Mouse (Mus musculus) fibroblast of lung, adult 2 months (primary cell): Measurements from ENCODE around the gene Rps6ka5.

Experiments
- DNase-seq: peaks from one replicate; pipeline ENCODE4 v3.0.0-alpha.2; 2011; ENCODE audit warnings: low read depth

Rps6ka5 gene

GRCm38 (mm10) chr12:100655972-100656371, 70.8 kb downstream of the Rps6ka5 start:
- no peak for DNase-seq

- no peak for DNase-seq
Measured at GRCm38 (mm10) chr12:100641936-100642335, 84.8 kb downstream of the Rps6ka5 start.

GRCm38 (mm10) chr12:100640726-100641125, 86.1 kb downstream of the Rps6ka5 start:
- DNase-seq, result no peak

- DNase-seq, result peak; percentile 34
Measured at GRCm38 (mm10) chr12:100639680-100640079, 87.1 kb downstream of the Rps6ka5 start.

GRCm38 (mm10) chr12:100637886-100638285, 88.9 kb downstream of the Rps6ka5 start:
- DNase-seq, result no peak

- DNase-seq, result no peak
Measured at GRCm38 (mm10) chr12:100636733-100637132, 90.0 kb downstream of the Rps6ka5 start.

GRCm38 (mm10) chr12:100636299-100636633, 90.5 kb downstream of the Rps6ka5 start:
- DNase-seq, result no peak

GRCm38 (mm10) chr12:100635601-100636298, 91.0 kb downstream of the Rps6ka5 start:
- DNase-seq, result no peak

GRCm38 (mm10) chr12:100633231-100633630, 93.6 kb downstream of the Rps6ka5 start:
- no peak for DNase-seq

- no peak for DNase-seq
Measured at GRCm38 (mm10) chr12:100631286-100631685, 95.5 kb downstream of the Rps6ka5 start.

GRCm38 (mm10) chr12:100629126-100629920, 97.5 kb downstream of the Rps6ka5 start:
- no peak for DNase-seq

- no peak for DNase-seq
Measured at GRCm38 (mm10) chr12:100626991-100627677, 99.6 kb downstream of the Rps6ka5 start.

- no peak for DNase-seq
Measured at GRCm38 (mm10) chr12:100626273-100626990, 100.4 kb downstream of the Rps6ka5 start.

GRCm38 (mm10) chr12:100624854-100625447, 101.8 kb downstream of the Rps6ka5 start:
- no peak for DNase-seq

GRCm38 (mm10) chr12:100615251-100615650, 111.5 kb downstream of the Rps6ka5 start:
- no peak for DNase-seq

- DNase-seq, result no peak
Measured at GRCm38 (mm10) chr12:100613878-100614277, 112.9 kb downstream of the Rps6ka5 start.

GRCm38 (mm10) chr12:100613192-100613700, 113.5 kb downstream of the Rps6ka5 start:
- no peak for DNase-seq

- DNase-seq, result no peak
Measured at GRCm38 (mm10) chr12:100609766-100610165, 117.0 kb downstream of the Rps6ka5 start.

GRCm38 (mm10) chr12:100609064-100609463, 117.7 kb downstream of the Rps6ka5 start:
- DNase-seq, result no peak

- no peak for DNase-seq
Measured at GRCm38 (mm10) chr12:100606733-100607132, 120.0 kb downstream of the Rps6ka5 start.

- DNase-seq, result no peak
Measured at GRCm38 (mm10) chr12:100605596-100605995, 121.2 kb downstream of the Rps6ka5 start.

GRCm38 (mm10) chr12:100604540-100604939, 122.2 kb downstream of the Rps6ka5 start:
- no peak for DNase-seq
